Mouse (Mus musculus): ENCODE measurements at regions not wholly inside any gene's neighbourhood (a gene's known extent, or its start where the extent isn't known, plus 50 kb on each side); places are given as distances from the start of the nearest gene placed in this dataset.

DNA sequence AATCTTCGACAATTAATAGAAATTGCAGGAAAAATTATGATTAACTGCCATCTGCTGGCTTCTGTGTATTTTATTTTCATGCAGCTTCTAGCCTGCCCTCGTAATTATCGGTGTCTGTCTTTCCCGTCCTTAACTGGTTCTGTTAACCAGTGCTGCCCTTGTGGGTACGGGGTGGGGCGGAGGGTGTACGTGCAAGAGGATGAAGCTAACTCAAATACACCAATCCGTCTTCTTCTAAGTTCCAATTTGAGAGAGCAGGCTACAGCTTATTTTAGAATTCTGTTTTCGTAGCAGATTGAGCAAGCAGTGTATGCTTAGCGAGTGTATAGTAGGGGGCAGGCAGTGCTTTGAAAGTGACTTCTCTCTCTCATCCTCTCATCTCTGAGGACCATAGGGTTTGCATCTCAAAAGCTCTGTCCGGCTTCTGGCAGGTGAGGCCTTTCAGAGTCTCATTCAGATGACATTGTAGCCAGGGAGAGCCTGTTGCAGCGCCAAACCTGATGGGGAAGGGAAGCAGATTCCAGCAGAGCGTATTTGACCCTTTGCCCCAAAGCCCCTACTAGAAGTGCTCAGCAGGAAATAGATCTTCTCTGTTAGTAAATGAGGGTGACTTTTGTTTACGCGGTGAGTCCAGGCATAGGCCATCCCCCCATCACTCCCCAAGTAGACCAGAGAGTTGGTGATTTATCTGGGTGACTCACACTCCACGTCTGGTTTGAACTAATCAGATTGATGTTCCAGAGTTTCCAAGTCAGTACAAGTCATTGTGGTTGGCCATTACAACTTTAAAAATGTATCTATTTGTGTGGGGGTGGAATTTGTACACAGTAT is 53.3 kb upstream of the Ptgfrn start:
- ChIA-PET CTCF (no interaction called here), POLR2A (no interaction called here)
- TF ChIP-seq CTCF (IDR thresholded peaks at IDR 0.05), result no peak
- in situ Hi-C loops (cut with MboI; ENCODE audit: low pct_unique_long_range_greater_than_20kb), result loop anchor here (5.0 kb wide), 1 partner anchor 191 kb away; no protein-coding TSS in a partner anchor
- no peaks in the 10 kb centered on the region for H3K27me3 ChIP-seq
- no peak for ATAC-seq
- no peak for DNase-seq (ENCODE audit: low read depth, low spot score)

DNA sequence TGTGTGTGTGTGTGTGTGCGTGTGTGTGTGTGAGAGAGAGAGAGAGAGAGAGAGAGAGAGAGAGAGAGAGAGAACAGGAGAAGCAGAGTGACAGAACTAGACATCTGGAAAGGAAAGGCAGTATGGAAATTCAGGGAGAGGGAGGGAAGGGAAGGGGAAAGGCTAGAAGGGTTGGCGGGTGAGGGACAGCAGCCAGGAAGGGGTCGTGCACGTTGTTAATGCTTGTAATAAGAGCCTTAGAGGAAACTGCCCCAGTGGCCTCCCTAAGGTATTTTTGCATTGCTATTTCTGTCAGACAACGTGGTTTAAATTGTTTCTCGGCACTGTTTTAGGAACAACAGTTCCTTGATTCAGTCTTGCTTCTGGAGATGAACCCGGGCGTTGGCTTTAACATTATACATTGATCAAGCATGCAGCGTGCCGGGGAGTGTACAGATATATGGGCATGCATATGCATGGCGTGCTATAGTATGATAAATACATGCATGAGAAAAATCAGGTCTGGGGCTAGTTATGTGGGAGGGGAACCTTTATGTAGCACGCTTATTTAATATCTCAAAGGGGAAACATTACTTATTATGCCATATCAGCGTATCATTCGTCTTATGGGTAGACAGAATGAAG is 52.6 kb upstream of the Ptgfrn start:
- ChIA-PET CTCF (no interaction called here), POLR2A (no interaction called here)
- in situ Hi-C loops (cut with MboI; ENCODE audit: low pct_unique_long_range_greater_than_20kb), result loop anchor here (5.0 kb wide), 1 partner anchor 190 kb away; no protein-coding TSS in a partner anchor
- no peak for ATAC-seq
- no peak for DNase-seq (ENCODE audit: low read depth, low spot score)
- no peak for TF ChIP-seq CTCF (IDR thresholded peaks at IDR 0.05)
- no peaks in the 10 kb centered on the region for H3K27me3 ChIP-seq

DNA sequence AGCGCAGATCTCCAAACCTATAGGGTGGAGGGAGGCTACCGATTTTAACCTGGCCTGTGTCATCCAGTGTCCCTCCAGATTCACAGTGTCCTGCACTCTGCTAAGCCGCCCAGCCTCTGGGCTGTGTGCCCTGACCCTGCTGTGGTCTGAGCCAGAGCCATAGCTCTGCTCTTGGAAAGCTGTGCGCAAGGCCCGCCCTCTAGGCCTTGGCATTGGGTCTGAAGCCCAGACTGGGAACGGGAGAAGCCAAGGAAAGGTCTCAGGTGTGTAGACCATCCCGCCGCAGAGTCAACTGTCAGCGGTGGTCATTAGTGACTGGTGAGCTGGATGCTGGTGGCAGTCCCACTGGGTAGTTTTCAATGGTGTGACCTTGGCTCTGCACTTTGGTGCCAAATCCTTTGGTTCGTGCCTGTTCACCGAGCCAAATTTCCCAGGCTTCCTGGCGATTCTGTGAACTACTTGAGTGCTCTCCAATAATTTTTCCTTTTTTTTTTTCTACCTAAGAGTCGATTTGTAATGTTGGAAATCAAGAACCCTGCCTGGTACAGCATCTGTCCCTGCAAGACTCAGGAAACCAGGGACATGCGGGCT is 52.0 kb upstream of the Ptgfrn start:
- ChIA-PET POLR2A (no interaction called here), CTCF (no interaction called here)
- no peak for TF ChIP-seq CTCF (IDR thresholded peaks at IDR 0.05)
- ATAC-seq (no peak), DNase-seq (ENCODE audit: low read depth, low spot score) (no peak)
- in situ Hi-C loops (cut with MboI; ENCODE audit: low pct_unique_long_range_greater_than_20kb), result loop anchor here (5.0 kb wide), 1 partner anchor 190 kb away; no protein-coding TSS in a partner anchor
- H3K27me3 ChIP-seq, result no peaks in the 10 kb centered on the region

DNA sequence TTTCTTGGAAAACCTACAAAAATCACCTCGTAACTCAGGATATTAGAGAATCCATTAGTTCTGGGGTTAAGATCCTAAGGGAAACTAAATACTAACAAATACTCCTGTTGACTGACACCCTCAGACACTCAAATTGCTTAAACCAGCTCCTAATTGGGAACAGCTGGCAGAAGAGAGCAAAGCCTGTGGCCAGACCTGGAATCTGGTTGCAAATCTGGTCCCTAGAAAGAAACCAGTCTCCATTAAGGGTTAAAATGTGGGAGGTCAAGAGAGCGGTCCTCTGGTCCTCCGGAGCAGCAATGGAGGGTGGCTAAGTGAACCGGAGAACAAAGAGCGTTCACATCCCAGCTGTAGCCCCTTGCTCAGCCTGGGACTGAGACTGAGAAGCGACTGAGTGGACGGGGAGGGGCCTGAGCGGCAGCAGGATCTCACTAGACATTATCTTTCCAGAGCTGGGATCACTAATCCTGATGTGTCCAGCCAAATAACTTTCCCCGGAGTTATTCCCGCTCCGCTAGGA is 51.4 kb upstream of the Ptgfrn start:
- CTCF ChIA-PET, result no interaction called here
- in situ Hi-C loops (cut with MboI; ENCODE audit: low pct_unique_long_range_greater_than_20kb), result loop anchor here (5.0 kb wide), 1 partner anchor 189 kb away; no protein-coding TSS in a partner anchor
- ATAC-seq (no peak), DNase-seq (ENCODE audit: low read depth, low spot score) (no peak)
- POLR2A ChIA-PET, result no interaction called here
- TF ChIP-seq CTCF (IDR thresholded peaks at IDR 0.05), result no peak
- H3K27me3 ChIP-seq, result no peaks in the 10 kb centered on the region

Measured in Patski (cell line).